Mouse (Mus musculus) C2C12 (cell line): ENCODE measurements around the gene Fdx1l.
A peak's percentile ranks its signal among the peaks of the same experiment; 100 is the strongest.

Source experiments
- CTCF ChIP-seq: IDR thresholded peaks from one replicate; pipeline ENCODE4 v1.5.1; 2011; ENCODE audit not compliant: control insufficient read depth, insufficient read depth, insufficient read length
- FOSL1 ChIP-seq: IDR thresholded peaks from one replicate; pipeline ENCODE4 v1.8.0; 2011; ENCODE audit warnings: mild to moderate bottlenecking, low read length; ENCODE audit not compliant: poor library complexity, insufficient read depth, severe bottlenecking
- MAX ChIP-seq: IDR thresholded peaks from one replicate; pipeline ENCODE4 v1.6.1; 2011; ENCODE audit warnings: mild to moderate bottlenecking, control low read depth
- MYOD1 ChIP-seq: IDR thresholded peaks from one replicate; pipeline ENCODE4 v1.6.1; 2011; ENCODE audit warnings: low read depth; ENCODE audit not compliant: control insufficient read depth, insufficient read length

DNA sequence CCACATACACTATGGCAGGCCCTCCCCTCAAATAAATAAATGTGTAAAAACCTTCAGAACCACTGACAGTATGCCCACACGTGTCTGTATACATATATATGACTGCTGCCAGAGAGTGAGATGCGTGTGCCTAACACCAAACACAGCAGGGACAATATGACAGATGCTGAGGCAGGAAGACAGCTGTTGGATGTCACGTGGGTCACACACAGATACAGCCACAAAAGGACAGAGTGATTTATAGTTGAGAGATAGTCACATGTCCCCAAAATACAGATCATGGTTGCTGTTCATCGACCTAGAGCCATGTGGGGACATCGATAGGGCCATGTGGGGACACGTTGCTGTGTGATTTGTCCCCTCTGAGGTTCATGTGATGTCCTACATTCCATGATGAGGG, 43.7 kb upstream of the Fdx1l start:
- TF ChIP-seq MAX: no peak
- no peak for TF ChIP-seq CTCF
- TF ChIP-seq MYOD1: peak; percentile 73
- TF ChIP-seq FOSL1: no peak
